Mouse (Mus musculus): ENCODE results near the gene Map2k2.

DNA sequence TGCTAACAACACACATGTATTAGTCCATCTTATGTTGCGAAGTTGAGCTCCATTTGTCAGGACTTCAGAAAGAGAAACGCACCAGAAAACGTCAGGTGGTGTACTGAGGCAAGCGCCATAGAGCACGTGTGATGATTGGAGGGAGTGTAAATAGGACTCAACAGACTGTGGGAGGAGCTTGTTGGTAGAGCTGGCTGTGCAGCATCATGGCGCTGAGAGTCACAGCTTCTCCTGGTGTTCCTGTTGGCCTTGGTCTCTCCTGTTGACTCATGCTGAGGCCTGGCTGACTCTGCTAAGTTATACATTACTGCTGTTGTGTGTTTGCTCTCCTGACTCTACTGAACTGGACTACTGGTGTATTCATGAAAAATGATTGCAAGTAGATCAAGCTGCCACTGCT lies 7.2 kb downstream of the Map2k2 start:
- TF ChIP-seq EP300 (IDR thresholded peaks at IDR 0.05) (no peak), CTCF (IDR thresholded peaks at IDR 0.05) (no peak)
